Mouse (Mus musculus) megakaryocyte, embryonic 14.5 days (primary cell): ENCODE data around the gene Tfr2. TPM values are rescaled to one million over a fixed set of nuclear protein-coding genes. Genes with fewer than 3 reads are reported as not detected.

ENCODE experiments used
- H3K27me3 ChIP-seq: replicated peaks from 2 replicates; pipeline ENCODE3; 2012; ENCODE audit warnings: inconsistent platforms
- H3K36me3 ChIP-seq: replicated peaks from 2 replicates; pipeline ENCODE3; 2012; ENCODE audit warnings: low read length, inconsistent platforms, mixed read lengths
- H3K4me1 ChIP-seq: 2 replicates; pipeline ENCODE4 v1.6.1; 2012; ENCODE audit warnings: inconsistent platforms
- H3K4me3 ChIP-seq: replicated peaks from 2 replicates; pipeline ENCODE3; 2012; ENCODE audit warnings: moderate library complexity, mild to moderate bottlenecking, inconsistent platforms
- H3K9me3 ChIP-seq: 2 replicates; pipeline ENCODE4 v1.6.1; 2012; ENCODE audit warnings: inconsistent platforms
- FLI1 ChIP-seq: IDR thresholded peaks from 2 replicates; pipeline ENCODE4 v1.6.1; 2012; ENCODE audit warnings: low read length, inconsistent platforms, mixed read lengths
- GATA1 ChIP-seq: IDR thresholded peaks from 3 replicates; pipeline ENCODE4 v1.6.1; 2012; ENCODE audit warnings: mixed read lengths, low read length, inconsistent platforms, borderline replicate concordance
- polyA plus RNA-seq: library from polyadenylated mRNA; stranded (reverse); fragments of >175 nt; gene quantifications from 2 replicates; pipeline ENCODE4 v1.2.3, GENCODE M21; 2012; ENCODE audit warnings: low replicate concordance; ENCODE audit not compliant: insufficient read depth

Gene Tfr2
- 1.7 and 5.8 TPM in 2 replicates for polyA plus RNA-seq

DNA sequence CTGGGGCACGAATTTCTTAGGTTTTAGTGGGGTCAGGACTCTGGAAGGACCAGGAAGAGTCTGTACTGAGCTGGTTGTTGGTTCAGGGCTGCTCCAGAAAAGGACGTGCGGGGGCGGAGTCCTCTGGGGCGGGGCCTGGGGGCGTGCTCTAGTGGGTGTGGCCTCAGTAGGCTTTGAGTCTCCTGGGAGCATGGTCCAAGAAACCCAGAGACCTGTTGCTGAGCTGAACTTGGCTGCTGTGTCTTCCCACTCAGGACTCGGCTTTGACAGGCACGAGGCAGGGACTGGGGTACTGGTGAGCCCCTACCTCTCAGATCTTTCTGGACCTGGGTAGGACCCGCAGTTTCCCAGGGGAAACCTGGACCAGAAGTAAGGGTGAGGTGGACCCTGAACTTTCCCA is at the start of gene Tfr2:
Tfr2 (plus strand) TSS at position 176 of the 400 bp plus-strand sequence.
- Histone ChIP-seq H3K4me1 (peaks cover 37% of the 10 kb centered on the region), H3K9me3 (peaks cover 11% of the 10 kb centered on the region), H3K27me3 (peaks cover 88% of the 10 kb centered on the region), H3K36me3 (no peaks in the 10 kb centered on the region), H3K4me3 (peak within 1 kb of the TSS; percentile 84)
- TF ChIP-seq FLI1 (no peak), GATA1 (no peak)

DNA sequence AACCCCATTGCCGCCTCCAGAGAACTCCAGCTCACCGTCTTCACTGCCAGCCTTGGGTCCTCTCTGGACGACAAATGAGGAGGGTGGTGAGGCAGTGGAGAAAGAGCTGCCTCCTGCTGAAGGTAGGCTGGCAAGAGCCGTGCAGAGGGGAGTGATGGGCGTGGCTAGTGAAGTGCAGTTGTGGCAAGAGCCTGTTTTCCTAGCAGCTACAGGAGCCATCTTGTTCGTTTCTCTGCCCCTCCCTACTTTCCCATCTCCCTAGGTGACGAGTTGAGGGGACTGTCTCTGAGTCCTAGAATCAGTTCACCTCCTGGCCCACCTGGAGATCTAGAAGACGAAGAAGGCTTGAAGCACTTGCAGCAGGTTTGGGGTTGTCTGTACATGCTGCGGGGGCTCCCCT is 47.8 kb upstream of the Tfr2 start:
- H3K36me3 ChIP-seq: peaks cover 99% of the 10 kb centered on the region
- H3K4me1 ChIP-seq: peaks cover 18% of the 10 kb centered on the region
- H3K4me3 ChIP-seq: no peak overlapping the region
- no peak for TF ChIP-seq FLI1
- TF ChIP-seq GATA1: no peak
- H3K27me3 ChIP-seq: no peaks in the 10 kb centered on the region
- H3K9me3 ChIP-seq: no peaks in the 10 kb centered on the region

- Histone ChIP-seq H3K4me3 (no peak overlapping the region), H3K4me1 (peaks cover 10% of the 10 kb centered on the region), H3K36me3 (peaks cover 99% of the 10 kb centered on the region)
These were observed 46.9 kb upstream of the Tfr2 start for GRCm38 (mm10) chr5:137522711-137523110.

DNA sequence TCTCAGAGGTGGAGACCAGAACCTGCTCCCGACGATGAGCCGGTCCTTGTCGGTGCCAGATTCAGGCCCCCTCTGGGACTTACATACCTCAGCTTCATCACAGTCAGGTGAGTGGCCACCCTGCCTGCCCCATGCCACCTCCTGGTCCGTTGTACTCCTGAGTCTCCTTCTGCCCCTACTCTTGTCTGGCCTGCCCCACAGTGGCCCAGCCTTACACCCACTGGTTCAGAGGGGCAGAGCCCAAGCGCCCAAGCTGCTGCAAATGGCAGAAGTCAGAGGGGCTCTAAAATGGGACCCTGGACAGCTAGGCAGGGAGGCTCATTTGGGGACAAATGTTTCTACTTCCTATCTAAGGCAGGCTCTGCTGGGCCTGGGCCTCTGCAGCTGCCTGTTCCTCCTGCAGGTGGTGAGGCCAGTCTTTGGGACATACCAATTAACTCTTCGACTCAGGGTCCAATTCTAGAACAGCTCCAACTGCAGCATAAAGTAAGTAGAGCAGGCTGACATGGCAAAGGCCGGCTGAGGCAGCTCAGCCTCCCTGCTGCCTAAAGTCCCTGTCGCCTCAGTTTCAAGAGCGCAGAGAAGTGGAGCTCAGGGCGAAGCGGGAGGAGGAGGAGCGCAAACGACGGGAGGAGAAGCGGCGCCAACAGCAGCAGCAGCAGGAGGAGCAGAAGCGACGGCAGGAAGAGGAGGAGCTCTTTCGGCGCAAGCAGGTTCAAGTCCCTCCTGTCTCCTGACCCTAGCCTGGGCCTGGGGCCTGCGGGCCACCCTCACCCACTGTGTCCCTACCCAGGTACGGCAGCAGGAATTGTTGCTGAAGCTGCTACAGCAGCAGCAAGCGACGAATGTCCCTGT is 46.0 kb upstream of the Tfr2 start:
- Histone ChIP-seq H3K36me3 (peaks cover 99% of the 10 kb centered on the region), H3K4me3 (no peak overlapping the region), H3K27me3 (no peaks in the 10 kb centered on the region), H3K4me1 (peaks cover 12% of the 10 kb centered on the region), H3K9me3 (no peaks in the 10 kb centered on the region)
- no peak for TF ChIP-seq GATA1
- no peak for TF ChIP-seq FLI1

More at GRCm38 (mm10) chr5:137522711-137523110, 46.9 kb upstream of the Tfr2 start:
- Histone ChIP-seq H3K27me3 (no peaks in the 10 kb centered on the region), H3K9me3 (no peaks in the 10 kb centered on the region)
- no peak for TF ChIP-seq FLI1
- no peak for TF ChIP-seq GATA1

GRCm38 (mm10) chr5:137524251-137524515 is 45.5 kb upstream of the Tfr2 start:
- Histone ChIP-seq H3K4me1 (peaks cover 17% of the 10 kb centered on the region), H3K36me3 (peaks cover 99% of the 10 kb centered on the region), H3K27me3 (no peaks in the 10 kb centered on the region), H3K4me3 (no peak overlapping the region), H3K9me3 (no peaks in the 10 kb centered on the region)
- no peak for TF ChIP-seq FLI1
- no peak for TF ChIP-seq GATA1

GRCm38 (mm10) chr5:137524671-137525070 is 45.0 kb upstream of the Tfr2 start:
- Histone ChIP-seq H3K4me1 (peaks cover 22% of the 10 kb centered on the region), H3K27me3 (no peaks in the 10 kb centered on the region), H3K4me3 (no peak overlapping the region), H3K36me3 (peaks cover 99% of the 10 kb centered on the region), H3K9me3 (no peaks in the 10 kb centered on the region)
- TF ChIP-seq GATA1 (no peak), FLI1 (no peak)

GRCm38 (mm10) chr5:137525511-137525910 is 44.1 kb upstream of the Tfr2 start:
- Histone ChIP-seq H3K4me1 (peaks cover 30% of the 10 kb centered on the region), H3K4me3 (no peak overlapping the region)
- TF ChIP-seq GATA1 (no peak), FLI1 (no peak)

DNA sequence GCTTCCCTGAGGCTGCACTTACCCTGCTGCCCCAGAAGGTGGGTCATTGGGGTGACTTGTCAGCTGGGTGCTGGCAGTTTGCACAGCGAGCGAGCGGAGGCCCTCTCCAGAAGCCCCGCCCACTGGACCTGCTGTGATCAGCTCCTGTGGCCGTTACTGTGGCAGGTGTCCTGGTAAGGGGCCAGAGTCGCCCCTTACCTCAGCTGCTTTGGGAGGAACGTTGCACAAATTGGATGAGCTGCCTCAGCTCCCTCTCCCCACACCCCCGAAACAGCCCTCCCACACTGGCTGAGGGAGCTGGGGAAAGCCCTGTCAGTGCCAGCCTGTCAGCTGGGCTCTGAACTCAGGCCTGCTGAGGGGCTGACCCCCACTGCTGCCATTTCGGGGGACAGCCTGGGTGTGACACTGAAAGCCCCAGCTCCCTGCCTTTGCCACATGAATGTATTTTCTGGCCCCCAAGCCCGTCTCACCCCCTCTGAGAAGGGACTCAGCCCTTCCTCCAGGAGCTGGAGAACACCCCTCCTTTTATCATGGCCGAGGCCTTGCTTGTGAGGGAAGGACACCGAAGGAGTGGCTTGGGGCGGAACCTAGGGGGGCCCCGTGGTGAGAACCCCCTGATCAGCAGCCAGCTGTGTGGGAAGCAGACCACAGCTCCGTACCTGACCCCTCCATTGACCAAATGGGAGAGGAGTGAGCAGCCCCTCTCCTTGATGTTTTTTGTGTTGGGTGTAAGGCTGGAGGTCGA is 43.3 kb upstream of the Tfr2 start:
- TF ChIP-seq GATA1 (no peak), FLI1 (no peak)
- Histone ChIP-seq H3K36me3 (peaks cover 93% of the 10 kb centered on the region), H3K4me3 (no peak overlapping the region), H3K27me3 (no peaks in the 10 kb centered on the region), H3K4me1 (peaks cover 39% of the 10 kb centered on the region), H3K9me3 (no peaks in the 10 kb centered on the region)

More at GRCm38 (mm10) chr5:137525511-137525910, 44.1 kb upstream of the Tfr2 start:
- Histone ChIP-seq H3K9me3 (no peaks in the 10 kb centered on the region), H3K27me3 (no peaks in the 10 kb centered on the region), H3K36me3 (peaks cover 99% of the 10 kb centered on the region)

- Histone ChIP-seq H3K36me3 (peaks cover 83% of the 10 kb centered on the region), H3K4me1 (peaks cover 39% of the 10 kb centered on the region), H3K27me3 (no peaks in the 10 kb centered on the region), H3K4me3 (no peak overlapping the region), H3K9me3 (no peaks in the 10 kb centered on the region)
- no peak for TF ChIP-seq GATA1
These were observed 42.2 kb upstream of the Tfr2 start for GRCm38 (mm10) chr5:137527413-137527812.

GRCm38 (mm10) chr5:137528247-137528968 is 41.2 kb upstream of the Tfr2 start:
- H3K4me1 ChIP-seq: peaks cover 39% of the 10 kb centered on the region
- peak overlapping the region; percentile 54 for H3K4me3 ChIP-seq
- no peaks in the 10 kb centered on the region for H3K27me3 ChIP-seq
- no peaks in the 10 kb centered on the region for H3K9me3 ChIP-seq
- TF ChIP-seq GATA1 (no peak), FLI1 (no peak)
- H3K36me3 ChIP-seq: peaks cover 73% of the 10 kb centered on the region
